Mouse (Mus musculus) neural tube, embryonic 13.5 days (tissue): Measurements from ENCODE around the gene Aamp. TPM values are rescaled to one million over a fixed set of nuclear protein-coding genes. Genes with fewer than 3 reads are reported as not detected.
A peak's percentile ranks its signal among the peaks of the same experiment; 100 is the strongest.
"Not testable (repeated sequence)": the region's sequence is repeated elsewhere in the genome, so short reads cannot be mapped to it uniquely, and the experiment has no call there.

ENCODE experiments used
- ATAC-seq: fragments of 200-750 bp; cut with Nextera tagmentation; 2 replicates; pipeline ENCODE4 v1.8.0; 2017; ENCODE audit warnings: low read depth, mild to moderate bottlenecking, moderate TSS enrichment, moderate library complexity
- H3K27ac ChIP-seq: fragments of 300-500 bp; sonication (generic); replicated peaks from 2 replicates; pipeline ENCODE4 v1.5.1; 2015; ENCODE audit warnings: moderate library complexity, mild to moderate bottlenecking, inconsistent platforms
- H3K27me3 ChIP-seq: fragments of 300-500 bp; sonication (generic); 2 replicates; pipeline ENCODE4 v1.6.1; 2015; ENCODE audit warnings: mild to moderate bottlenecking, inconsistent platforms
- H3K36me3 ChIP-seq: fragments of 300-500 bp; sonication (generic); 2 replicates; pipeline ENCODE4 v1.6.1; 2015; ENCODE audit warnings: mild to moderate bottlenecking, inconsistent platforms
- H3K4me1 ChIP-seq: fragments of 300-500 bp; sonication (generic); replicated peaks from 2 replicates; pipeline ENCODE4 v1.6.1; 2015; ENCODE audit warnings: inconsistent platforms
- H3K4me2 ChIP-seq: fragments of 300-500 bp; sonication (generic); 2 replicates; pipeline ENCODE4 v1.6.1; 2015; ENCODE audit warnings: inconsistent platforms, mild to moderate bottlenecking, moderate library complexity
- H3K4me3 ChIP-seq: fragments of 300-500 bp; sonication (generic); 2 replicates; pipeline ENCODE4 v1.5.1; 2015; ENCODE audit warnings: mild to moderate bottlenecking, inconsistent platforms
- H3K9ac ChIP-seq: fragments of 300-500 bp; sonication (generic); 2 replicates; pipeline ENCODE4 v1.6.1; 2015; ENCODE audit warnings: moderate library complexity, mild to moderate bottlenecking, inconsistent platforms
- H3K9me3 ChIP-seq: fragments of 300-500 bp; sonication (generic); 2 replicates; pipeline ENCODE4 v1.6.1; 2016; ENCODE audit warnings: inconsistent platforms
- WGBS: fragments of 180-500 bp; shearing (Covaris S2); methylation state at CpG from one replicate; pipeline ENCODE4 v1.1.7; 2015; 5-methylcytosine and 5-hydroxymethylcytosine counted together
- polyA plus RNA-seq: library from polyadenylated mRNA; unstranded; fragments of >200 nt; fragmentation: Nextera tagmentation; extraction: Ambion mirVana; gene quantifications from 2 replicates; pipeline ENCODE4 v1.2.1, GENCODE M21; 2015

Aamp gene
- polyA plus RNA-seq, 1 experiment from 2014 or later, result 195 TPM

DNA sequence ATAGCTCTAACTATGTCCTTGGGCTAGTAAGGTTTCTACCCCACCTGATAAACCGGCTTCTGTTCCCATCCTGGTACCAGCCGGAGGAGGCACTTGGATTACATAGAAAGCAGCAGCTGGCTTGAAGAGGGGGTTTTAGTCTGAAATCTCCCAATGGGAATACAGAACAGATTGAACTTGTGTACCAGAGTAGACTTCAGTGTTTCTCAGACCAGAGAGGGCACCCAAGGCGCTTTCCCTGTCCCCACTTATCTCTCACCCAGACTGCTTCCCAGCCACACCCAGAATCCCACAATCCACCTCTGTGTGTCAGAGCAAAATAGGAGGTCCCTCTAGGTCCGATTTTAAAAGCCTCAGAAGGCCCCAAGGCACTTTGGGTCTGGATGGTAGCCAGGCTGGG lies 3.8 kb upstream of the Aamp start:
- Histone ChIP-seq H3K27me3 (no peaks in the 10 kb centered on the region), H3K9me3 (no peaks in the 10 kb centered on the region), H3K36me3 (peaks cover 48% of the 10 kb centered on the region), H3K27ac (0 out of 2 replicates have a peak overlapping the region, but pooled peaks have one; percentile 38), H3K9ac (no peak overlapping the region), H3K4me2 (no peak overlapping the region), H3K4me3 (no peak overlapping the region), H3K4me1 (peaks cover 29% of the 10 kb centered on the region)
- 81% methylated on average over 4 of the region's 4 CpGs for WGBS
- no peak for ATAC-seq

- not testable (repeated sequence) for H3K27ac ChIP-seq, H3K27me3 ChIP-seq, H3K9ac ChIP-seq, H3K4me3 ChIP-seq, H3K4me2 ChIP-seq, H3K9me3 ChIP-seq, ATAC-seq
- Histone ChIP-seq H3K36me3 (peaks cover 48% of the 10 kb centered on the region), H3K4me1 (peaks cover 40% of the 10 kb centered on the region)
- 53% methylated on average over 16 of the region's 17 CpGs for WGBS
Measured at GRCm38 (mm10) chr1:74286869-74287607, 2.5 kb upstream of the Aamp start.

DNA sequence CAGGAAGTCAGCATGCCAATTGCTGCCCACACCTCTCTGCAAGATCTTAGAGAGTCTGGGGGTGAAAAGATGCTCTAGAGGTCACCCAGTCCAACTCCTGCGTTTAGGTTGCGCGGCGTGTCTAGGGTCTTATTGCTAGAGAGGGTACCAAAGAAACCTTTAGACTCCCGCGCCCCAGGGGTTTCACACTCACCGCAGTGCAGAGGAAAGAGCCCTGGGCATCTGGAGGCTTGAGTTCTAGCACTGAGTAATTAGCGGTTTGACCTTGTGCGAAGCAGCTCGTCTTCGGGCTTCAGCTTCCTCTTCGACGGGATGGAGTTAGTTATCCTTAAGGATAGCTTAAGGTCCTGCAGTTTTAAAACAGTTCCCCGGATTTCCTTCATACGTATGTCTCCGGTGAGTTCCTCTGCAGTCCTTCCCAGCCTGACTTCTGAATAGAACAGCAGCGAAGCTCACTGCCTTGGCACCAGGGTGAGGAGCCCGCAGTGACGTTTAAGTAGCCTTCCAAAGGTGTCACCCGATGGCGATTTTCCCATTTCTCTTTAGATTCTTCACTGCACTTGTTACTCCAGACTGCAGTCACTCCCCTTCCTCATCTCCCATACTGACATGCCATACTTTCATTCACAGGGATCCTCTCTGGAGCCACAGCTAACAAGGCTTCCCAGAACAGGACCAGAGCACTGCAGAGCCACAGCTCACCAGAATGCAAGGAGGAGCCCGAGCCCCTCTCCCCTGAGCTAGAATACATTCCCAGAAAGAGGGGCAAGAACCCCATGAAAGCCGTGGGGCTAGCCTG lies 873 bp upstream of the Aamp start:
- peaks cover 49% of the 10 kb centered on the region for H3K36me3 ChIP-seq
- peak overlapping the region; percentile 42; the same call in 1 of the 2 replicates for H3K27ac ChIP-seq
- H3K4me1 ChIP-seq, result peaks cover 40% of the 10 kb centered on the region
- H3K4me3 ChIP-seq, result peak overlapping the region; percentile 79
- H3K4me2 ChIP-seq, result peak overlapping the region; percentile 86
- H3K9me3 ChIP-seq, result no peaks in the 10 kb centered on the region
- H3K27me3 ChIP-seq, result no peaks in the 10 kb centered on the region
- WGBS, result 4% methylated on average over 23 of the region's 23 CpGs
- peak overlapping the region; percentile 83 for H3K9ac ChIP-seq
- ATAC-seq, result no peak; the same call in 1 of the 2 replicates

- H3K4me1 ChIP-seq, result peaks cover 40% of the 10 kb centered on the region
- peak overlapping the region; percentile 82 for H3K27ac ChIP-seq
- H3K4me2 ChIP-seq, result peak overlapping the region; percentile 75
- H3K36me3 ChIP-seq, result peaks cover 53% of the 10 kb centered on the region
- peak overlapping the region; percentile 79 for H3K4me3 ChIP-seq
- H3K27me3 ChIP-seq, result no peaks in the 10 kb centered on the region
- no peaks in the 10 kb centered on the region for H3K9me3 ChIP-seq
- peak overlapping the region; percentile 87 for H3K9ac ChIP-seq
- WGBS, result 14% methylated on average over 15 of the region's 15 CpGs
- peak; percentile 70 for ATAC-seq
Measured at GRCm38 (mm10) chr1:74283686-74284463, 663 bp downstream of the Aamp start.

GRCm38 (mm10) chr1:74282896-74283625 lies 1.5 kb downstream of the Aamp start:
- no peak overlapping the region for H3K4me3 ChIP-seq
- WGBS, result 88% methylated on average over 10 of the region's 10 CpGs
- no peaks in the 10 kb centered on the region for H3K9me3 ChIP-seq
- peak overlapping the region; percentile 43; the same call in 1 of the 2 replicates for H3K9ac ChIP-seq
- H3K4me2 ChIP-seq, result peak overlapping the region; percentile 75
- peaks cover 36% of the 10 kb centered on the region for H3K4me1 ChIP-seq
- no peak overlapping the region for H3K27ac ChIP-seq
- ATAC-seq, result no peak
- H3K27me3 ChIP-seq, result no peaks in the 10 kb centered on the region
- H3K36me3 ChIP-seq, result peaks cover 51% of the 10 kb centered on the region

GRCm38 (mm10) chr1:74281886-74282285 lies 2.7 kb downstream of the Aamp start:
- no peak overlapping the region for H3K4me2 ChIP-seq
- H3K4me1 ChIP-seq, result peaks cover 34% of the 10 kb centered on the region
- no peaks in the 10 kb centered on the region for H3K9me3 ChIP-seq
- H3K4me3 ChIP-seq, result no peak overlapping the region
- H3K9ac ChIP-seq, result no peak overlapping the region
- H3K27me3 ChIP-seq, result no peaks in the 10 kb centered on the region
- peaks cover 49% of the 10 kb centered on the region for H3K36me3 ChIP-seq
- no peak overlapping the region for H3K27ac ChIP-seq
- no peak for ATAC-seq
- 98% methylated on average over 8 of the region's 8 CpGs for WGBS

DNA sequence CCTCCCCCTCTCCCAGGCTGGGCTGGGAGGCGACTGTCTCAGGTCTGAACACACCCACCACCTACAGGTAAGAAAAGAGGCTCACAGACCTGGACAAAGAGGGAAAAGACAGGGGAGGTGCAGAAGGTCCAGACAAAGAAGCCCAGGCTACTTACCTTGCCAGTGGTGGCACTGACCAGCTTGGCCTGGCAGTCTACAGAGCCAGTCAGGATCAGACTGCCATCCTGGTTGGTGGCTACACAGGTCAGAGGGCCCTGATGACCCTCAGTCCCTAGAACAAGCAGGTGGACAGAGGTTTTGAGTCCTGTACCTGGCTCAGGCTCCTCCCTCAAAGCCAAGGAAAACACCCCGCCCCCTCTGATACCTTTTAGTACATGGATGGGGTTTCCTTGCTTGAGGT lies 3.2 kb downstream of the Aamp start:
- WGBS, result 92% methylated on average over 2 of the region's 2 CpGs
- Histone ChIP-seq H3K4me3 (no peak overlapping the region), H3K27me3 (no peaks in the 10 kb centered on the region), H3K9ac (no peak overlapping the region), H3K4me2 (no peak overlapping the region), H3K36me3 (peaks cover 49% of the 10 kb centered on the region), H3K4me1 (peaks cover 29% of the 10 kb centered on the region), H3K9me3 (no peaks in the 10 kb centered on the region), H3K27ac (no peak overlapping the region)
- no peak for ATAC-seq

DNA sequence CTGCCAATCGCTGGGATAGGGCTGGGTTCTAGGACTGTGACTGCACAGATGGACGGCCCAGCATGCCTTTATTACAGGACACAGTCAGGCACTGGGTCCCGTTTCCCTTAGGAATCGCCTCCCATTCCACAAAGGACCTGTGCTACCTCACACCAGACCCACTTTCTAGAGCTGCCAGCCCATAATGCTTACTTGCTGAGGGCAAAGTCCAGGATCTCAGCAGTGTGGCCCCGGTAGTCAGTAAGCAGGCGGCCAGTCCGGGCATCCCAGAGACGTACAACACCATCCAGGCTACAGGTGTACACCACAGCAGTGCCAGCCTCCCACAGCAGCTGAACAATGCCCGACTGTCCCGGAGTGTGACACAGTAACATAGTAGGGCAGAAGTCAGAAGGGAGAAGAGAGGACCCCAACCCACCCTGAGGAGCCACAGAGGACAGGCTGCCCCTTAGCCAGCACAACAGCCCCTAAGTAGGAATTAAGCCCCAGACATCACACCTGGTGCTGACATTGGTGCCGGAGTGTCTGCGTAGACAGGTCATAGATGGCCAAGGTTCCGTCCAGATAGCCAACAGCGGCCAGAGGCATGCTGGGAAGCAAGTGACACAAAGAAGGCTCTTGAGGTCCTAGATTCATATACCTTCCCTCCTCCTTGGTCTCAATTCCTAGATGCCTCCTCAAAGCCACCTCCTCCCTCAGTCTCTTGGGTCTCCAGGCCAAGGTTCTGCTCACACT lies 3.8 kb downstream of the Aamp start:
- no peak overlapping the region for H3K4me2 ChIP-seq
- WGBS, result 93% methylated on average over 14 of the region's 14 CpGs
- no peak overlapping the region for H3K27ac ChIP-seq
- H3K4me1 ChIP-seq, result peaks cover 23% of the 10 kb centered on the region
- peaks cover 49% of the 10 kb centered on the region for H3K36me3 ChIP-seq
- H3K4me3 ChIP-seq, result no peak overlapping the region
- no peak for ATAC-seq
- no peak overlapping the region for H3K9ac ChIP-seq
- no peaks in the 10 kb centered on the region for H3K27me3 ChIP-seq
- H3K9me3 ChIP-seq, result no peaks in the 10 kb centered on the region

DNA sequence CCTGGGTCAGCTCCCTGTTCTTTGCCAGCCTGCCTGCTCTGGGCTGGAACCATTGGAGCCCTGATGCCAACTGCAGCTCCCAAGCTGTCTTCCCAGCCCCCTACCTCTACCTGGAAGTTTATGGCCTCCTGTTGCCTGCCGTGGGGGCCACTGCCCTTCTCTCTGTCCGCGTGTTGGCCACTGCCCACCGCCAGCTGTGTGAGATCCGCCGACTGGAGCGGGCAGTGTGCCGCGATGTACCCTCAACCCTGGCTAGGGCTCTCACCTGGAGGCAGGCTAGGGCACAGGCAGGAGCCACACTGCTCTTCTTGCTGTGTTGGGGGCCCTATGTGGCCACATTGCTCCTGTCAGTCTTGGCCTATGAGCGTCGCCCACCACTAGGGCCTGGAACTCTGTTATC lies 5.5 kb downstream of the Aamp start:
- Histone ChIP-seq H3K9ac (no peak overlapping the region), H3K4me2 (no peak overlapping the region), H3K27ac (no peak overlapping the region), H3K4me3 (no peak overlapping the region), H3K9me3 (no peaks in the 10 kb centered on the region), H3K27me3 (no peaks in the 10 kb centered on the region), H3K4me1 (peaks cover 18% of the 10 kb centered on the region), H3K36me3 (peaks cover 49% of the 10 kb centered on the region)
- 90% methylated on average over 11 of the region's 11 CpGs for WGBS
- no peak for ATAC-seq

GRCm38 (mm10) chr1:74278538-74278937 lies 6.0 kb downstream of the Aamp start, which contains the start of gene Gpbar1:
Gpbar1 (plus strand) TSS chr1:74278550.
- Histone ChIP-seq H3K27me3 (no peaks in the 10 kb centered on the region), H3K36me3 (peaks cover 49% of the 10 kb centered on the region), H3K9ac (no peak within 1 kb of the TSS), H3K4me2 (no peak within 1 kb of the TSS), H3K4me1 (peaks cover 13% of the 10 kb centered on the region), H3K9me3 (no peaks in the 10 kb centered on the region), H3K27ac (no peak within 1 kb of the TSS), H3K4me3 (no peak within 1 kb of the TSS)
- no peak for ATAC-seq
- 94% methylated on average over 10 of the region's 10 CpGs for WGBS
